Mouse (Mus musculus) brain, embryonic 14.5 days (tissue): ENCODE results near the gene Cnbp. TPM values are rescaled to one million over a fixed set of nuclear protein-coding genes. Genes with fewer than 3 reads are reported as not detected.

Source experiments
- DNase-seq: peaks from one replicate; pipeline ENCODE4 v3.0.0-alpha.2; 2011; ENCODE audit warnings: low read depth
- CTCF ChIP-seq: fragments of 200-500 bp; IDR thresholded peaks from 2 replicates; pipeline ENCODE4 v1.5.1; 2012; ENCODE audit warnings: inconsistent platforms, mild to moderate bottlenecking, moderate library complexity, borderline replicate concordance; ENCODE audit not compliant: insufficient read depth, insufficient read length; ENCODE audit errors: extremely low read depth
- POLR2A ChIP-seq: fragments of 200-500 bp; IDR thresholded peaks from 2 replicates; pipeline ENCODE4 v1.6.1; 2012; ENCODE audit warnings: mild to moderate bottlenecking, inconsistent platforms, borderline replicate concordance; ENCODE audit not compliant: poor library complexity, insufficient read depth, insufficient read length, severe bottlenecking; ENCODE audit errors: extremely low read depth
- polyA plus RNA-seq: library from polyadenylated mRNA; depleted of rRNA; stranded (reverse); fragments of >200 nt; gene quantifications from 2 replicates; pipeline ENCODE4 v1.2.3, GENCODE M21; 2012; rRNA removed

The Cnbp gene
- polyA plus RNA-seq, 1 experiment, result 264 TPM

DNA sequence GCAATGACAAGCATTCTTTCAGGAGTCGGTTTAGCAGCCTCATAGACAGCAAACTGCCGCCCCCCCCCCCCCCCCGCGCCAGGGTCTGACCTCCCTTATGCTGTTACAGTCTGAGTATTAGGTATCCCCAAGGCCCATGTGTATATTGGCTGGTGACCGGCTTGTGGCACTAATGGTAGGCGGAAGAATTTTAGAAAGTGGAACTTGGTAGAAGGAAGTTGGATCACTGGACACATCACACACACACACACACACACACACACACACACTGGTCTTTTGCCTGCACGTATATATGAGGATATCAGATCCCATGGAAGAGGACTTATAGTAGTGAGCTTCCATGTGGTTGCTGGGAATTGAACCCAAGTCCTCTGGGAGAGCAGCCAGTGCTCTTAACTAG lies 48.4 kb downstream of the Cnbp start:
- no peak for TF ChIP-seq CTCF
- no peak for TF ChIP-seq POLR2A
- no peak for DNase-seq

DNA sequence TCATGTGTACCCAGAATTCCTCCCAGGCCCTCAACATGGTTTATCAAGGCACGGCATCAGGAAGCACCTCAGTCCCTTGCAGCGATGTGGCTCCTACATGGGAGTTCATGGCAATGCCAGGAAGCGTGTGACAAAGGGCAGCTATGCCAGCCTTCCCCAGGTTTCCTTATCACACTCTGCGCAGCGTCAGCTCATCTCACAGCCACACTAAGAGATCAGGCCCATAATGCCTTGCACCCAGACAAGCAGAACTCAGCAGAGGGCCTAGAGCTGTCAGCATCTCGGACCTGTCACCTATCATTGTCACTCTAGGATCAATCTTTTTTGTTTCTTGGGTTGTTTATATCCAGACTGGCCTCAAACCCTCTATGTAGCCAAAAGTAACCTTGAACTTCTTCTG lies 51.3 kb downstream of the Cnbp start:
- DNase-seq, result no peak
- no peak for TF ChIP-seq CTCF
- TF ChIP-seq POLR2A, result no peak

DNA sequence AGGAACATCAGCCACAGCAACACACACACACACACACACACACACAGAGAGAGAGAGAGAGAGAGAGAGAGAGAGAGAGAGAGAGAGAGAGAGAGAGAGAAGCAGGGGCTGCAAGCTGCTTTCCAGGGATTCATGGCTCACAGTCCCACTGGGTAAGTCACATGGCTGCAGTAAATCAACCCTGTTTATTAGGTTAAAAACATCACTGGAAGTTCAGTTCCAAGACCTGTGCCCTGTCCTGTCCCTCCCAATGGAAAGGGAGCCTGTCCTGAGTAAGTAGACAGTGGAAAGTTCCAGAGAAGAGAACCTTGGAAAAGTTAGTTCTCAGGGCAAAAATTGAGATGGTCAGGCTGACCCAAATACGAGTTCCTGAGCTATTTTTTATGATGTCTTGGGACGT lies 53.6 kb downstream of the Cnbp start:
- no peak for DNase-seq
- TF ChIP-seq CTCF (no peak), POLR2A (no peak)

DNA sequence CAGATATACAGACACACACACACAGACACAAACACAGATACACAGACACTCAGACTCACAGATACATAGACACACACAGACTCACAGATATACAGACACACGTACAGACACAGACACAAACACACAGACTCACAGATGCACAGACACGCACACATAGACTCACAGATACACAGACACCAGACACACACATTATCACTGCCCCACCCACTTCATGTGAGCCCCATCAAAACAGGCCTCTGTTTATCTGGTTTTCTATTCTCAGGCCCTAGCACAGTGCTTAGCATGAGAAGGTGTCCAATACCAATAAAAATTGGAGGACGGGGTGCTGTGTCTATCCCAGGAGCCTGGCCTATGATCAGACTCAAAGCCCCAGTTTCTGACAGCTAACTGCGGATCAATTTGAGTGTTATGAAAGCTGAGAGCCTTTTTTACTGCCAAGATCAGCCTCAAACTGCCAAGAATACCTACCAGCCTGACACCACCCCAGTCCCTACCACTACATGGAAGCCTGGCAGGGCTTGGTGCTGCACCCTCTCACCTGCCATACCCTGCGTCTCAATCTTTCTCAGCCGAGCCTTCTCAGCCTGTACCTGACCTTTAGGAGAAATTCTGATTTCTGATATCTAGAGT lies 54.5 kb downstream of the Cnbp start:
- TF ChIP-seq POLR2A (no peak), CTCF (no peak)

DNA sequence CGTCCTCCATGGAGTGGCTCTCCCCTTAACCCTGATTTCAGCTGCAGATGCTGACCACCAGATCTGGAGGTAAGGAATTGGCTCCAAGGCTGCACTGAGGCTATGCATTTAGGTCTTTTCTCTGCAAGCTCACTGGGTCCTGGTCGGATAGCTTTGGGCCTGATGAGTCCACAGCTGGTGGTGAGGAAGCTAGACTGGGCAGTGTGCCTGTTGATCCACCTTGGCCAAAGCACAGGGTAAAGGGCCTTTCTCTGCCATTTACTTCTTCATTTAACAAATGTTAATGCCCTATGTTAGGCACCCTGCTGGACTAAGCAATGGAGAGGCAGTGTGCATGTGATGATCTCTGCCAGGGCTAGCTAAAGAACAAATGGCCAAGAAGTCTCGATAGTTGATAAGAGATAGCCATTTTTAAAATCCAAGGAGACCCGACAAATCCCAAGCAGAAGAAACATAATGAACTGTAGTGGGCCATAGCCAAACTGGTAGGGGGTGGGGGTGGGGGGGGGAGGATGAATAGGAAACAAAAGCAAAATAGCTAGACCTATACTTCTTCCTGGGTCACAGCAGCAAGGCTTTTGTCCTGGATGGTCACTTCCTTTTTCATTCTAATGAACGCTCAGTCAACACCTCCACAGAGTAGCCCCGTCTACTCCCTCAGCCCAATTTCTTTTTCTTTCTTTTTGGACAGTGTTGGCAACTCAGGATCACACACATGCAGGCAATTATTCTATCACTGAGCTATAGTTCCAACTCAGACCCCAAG lies 55.3 kb downstream of the Cnbp start:
- TF ChIP-seq POLR2A (no peak), CTCF (no peak)

More for the DNA sequence above, 54.5 kb downstream of the Cnbp start:
- DNase-seq, result no peak

DNA sequence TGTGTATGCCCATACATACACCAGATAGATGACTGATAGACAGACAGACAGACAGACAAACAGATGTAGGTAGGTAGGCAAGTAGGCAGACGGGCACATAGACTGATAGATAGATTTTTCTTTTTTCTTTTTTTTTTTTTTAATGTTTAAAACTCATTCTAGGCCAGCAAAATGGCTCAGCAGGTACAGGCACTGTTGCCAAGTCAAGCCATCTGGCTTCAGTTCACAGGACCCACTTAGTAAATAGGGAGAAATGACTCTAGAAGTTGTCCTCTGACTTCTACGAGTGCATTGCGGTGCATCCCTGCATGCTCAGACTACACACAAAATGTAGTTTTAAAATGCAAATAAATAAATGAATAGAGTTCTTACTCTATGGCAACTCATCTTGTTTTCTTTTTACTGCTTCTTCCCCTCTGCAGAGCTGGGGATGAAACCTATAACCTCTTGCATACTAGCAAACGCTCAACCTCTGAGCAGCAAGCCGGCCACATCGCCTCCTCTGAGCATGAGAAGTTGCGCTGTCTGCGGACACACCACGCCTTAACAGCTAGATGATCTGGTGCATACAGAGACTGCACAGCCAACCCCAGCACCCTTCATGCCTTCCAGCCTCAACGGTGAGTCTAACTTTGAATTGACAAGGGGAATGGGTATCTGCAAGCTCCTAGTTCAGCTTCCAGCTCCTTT lies 56.9 kb downstream of the Cnbp start:
- no peak for TF ChIP-seq CTCF
- no peak for TF ChIP-seq POLR2A
- no peak for DNase-seq

More for the DNA sequence above, 55.3 kb downstream of the Cnbp start:
- no peak for DNase-seq

Other genes with a start within 250 kb of the Cnbp start
- 6.4 and 7.2 TPM in 2 replicates for gene Aplf, start 178.9 kb downstream of the Cnbp start, polyA plus RNA-seq
- gene Efcc1, start 120.2 kb downstream of the Cnbp start, polyA plus RNA-seq, result 2.0 and 4.6 TPM in 2 replicates
- 0.50 and 1.3 TPM in 2 replicates for gene Gp9, start 73.0 kb downstream of the Cnbp start, polyA plus RNA-seq
- 13.4 and 14.3 TPM in 2 replicates for gene Rab43, start 38.9 kb downstream of the Cnbp start, polyA plus RNA-seq
- gene Gm45140, start 15.3 kb downstream of the Cnbp start, polyA plus RNA-seq, result 5.9 and 6.8 TPM in 2 replicates
- 31.3 and 38.3 TPM in 2 replicates for gene Isy1, start 12.3 kb downstream of the Cnbp start, polyA plus RNA-seq
- 78.3 and 121 TPM in 2 replicates for gene Copg1, start 36.7 kb upstream of the Cnbp start, polyA plus RNA-seq
- gene Hmces, start 62.8 kb upstream of the Cnbp start, polyA plus RNA-seq, result 35.5 and 38.2 TPM in 2 replicates
- gene H1fx, start 130.5 kb upstream of the Cnbp start, polyA plus RNA-seq, result 153 and 175 TPM in 2 replicates
- 243 and 306 TPM in 2 replicates for gene Rab7, start 194.2 kb upstream of the Cnbp start, polyA plus RNA-seq
- 215 and 219 TPM in 2 replicates for gene Rpn1, start 233.4 kb upstream of the Cnbp start, polyA plus RNA-seq